Mouse (Mus musculus): ENCODE data around the gene Rnpepl1.

DNA sequence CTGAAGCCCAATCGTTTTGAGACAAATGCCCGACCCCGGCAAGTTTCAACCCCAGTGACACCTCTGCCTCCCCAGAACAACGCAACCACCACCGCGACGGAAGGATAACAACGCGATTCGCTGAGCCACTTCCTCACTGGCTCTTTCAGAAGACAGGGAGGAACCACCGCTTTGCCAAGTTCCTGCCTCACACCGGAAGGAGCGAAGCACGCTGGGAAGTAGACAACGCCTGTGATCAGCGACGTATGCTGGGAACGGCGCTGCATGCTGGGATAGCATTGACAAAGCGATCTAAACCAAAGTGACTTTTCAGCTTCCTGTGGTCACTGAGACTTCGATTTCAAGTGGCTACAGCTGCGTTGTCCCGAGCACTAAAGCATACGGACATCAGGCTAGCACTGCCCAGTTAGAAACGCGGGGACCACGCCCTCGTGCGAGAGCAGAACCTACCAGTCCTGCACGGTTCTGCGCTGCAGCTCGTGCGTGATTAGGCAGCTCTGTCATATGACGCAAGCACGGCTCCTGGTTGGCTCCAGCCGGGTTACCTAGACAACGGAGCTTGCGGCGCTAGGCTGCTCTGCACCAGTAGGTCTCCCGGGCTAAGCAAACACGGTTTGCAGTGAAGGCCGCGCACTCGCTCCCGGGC lies 23.7 kb downstream of the Rnpepl1 start, which contains the start of gene Capn10:
- TF ChIP-seq POLR2A (IDR thresholded peaks at IDR 0.05; ENCODE audit: control insufficient read depth, low read depth, low read length) = peak; percentile 86
- peak; percentile 25; the same call in 1 of the 2 replicates for TF ChIP-seq CTCF (IDR thresholded peaks at IDR 0.05; ENCODE audit: control insufficient read depth, insufficient read depth, insufficient replicate concordance, low read depth, low read length)
